Mouse (Mus musculus) ES-Bruce4 (cell line): ENCODE data around the gene Chrnd.
A peak's percentile ranks its signal among the peaks of the same experiment; 100 is the strongest.

Source experiments
- CTCF ChIP-seq: IDR thresholded peaks from one replicate; pipeline ENCODE4 v1.8.1; 2011; ENCODE audit warnings: low read depth, low read length
- EP300 ChIP-seq: IDR thresholded peaks from 2 replicates; pipeline ENCODE4 v1.6.1; 2011; ENCODE audit warnings: low read depth, low read length; ENCODE audit not compliant: insufficient read depth
- POLR2A ChIP-seq: IDR thresholded peaks from one replicate; pipeline ENCODE4 v1.8.1; 2011; ENCODE audit warnings: low read length; ENCODE audit not compliant: insufficient read depth

- TF ChIP-seq CTCF (no peak), POLR2A (no peak), EP300 (peak; percentile 72)
Measured at GRCm38 (mm10) chr1:87226409-87227159, 36.2 kb downstream of the Chrnd start.
